Mouse (Mus musculus): Measurements from ENCODE around the gene Fry. TPM values are rescaled to one million over a fixed set of nuclear protein-coding genes. Genes with fewer than 3 reads are reported as not detected.

Gene Fry
- total and polyA plus RNA-seq, 3 experiments, result 1.9 to 2.3 TPM; not detected in 1

DNA sequence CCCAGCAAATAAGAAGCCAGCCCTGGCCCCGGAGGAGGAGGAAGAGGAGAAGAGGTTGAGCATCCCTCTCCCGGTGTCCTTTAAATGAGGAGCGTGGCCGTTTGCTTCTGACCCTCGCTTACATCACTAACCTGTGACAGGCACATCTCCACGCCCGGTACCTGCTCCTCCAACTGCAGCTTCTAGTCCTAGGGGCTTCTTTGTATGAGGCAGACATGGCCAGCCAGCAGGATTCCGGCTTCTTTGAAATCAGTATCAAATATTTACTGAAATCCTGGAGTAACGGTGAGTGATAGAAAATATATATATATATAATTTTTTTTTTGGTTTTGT, 141.6 kb downstream of the Fry start:
- TF ChIP-seq HCFC1 (IDR thresholded peaks at IDR 0.05; ENCODE audit: low read depth, low read length) (no peak), GABPA (IDR thresholded peaks at IDR 0.05; ENCODE audit: low read depth, low read length) (no peak), GATA1 (IDR thresholded peaks at IDR 0.05; ENCODE audit: low read depth, low read length) (no peak), BHLHE40 (IDR thresholded peaks at IDR 0.05; ENCODE audit: borderline replicate concordance, low read depth, low read length) (no peak), E2F4 (IDR thresholded peaks at IDR 0.05; ENCODE audit: borderline replicate concordance, low read depth, low read length) (no peak), USF1 (IDR thresholded peaks at IDR 0.05; ENCODE audit: low read depth, low read length) (no peak), TCF12 (IDR thresholded peaks at IDR 0.05; ENCODE audit: low read depth, low read length) (no peak), TAL1 (IDR thresholded peaks at IDR 0.05; ENCODE audit: low read length) (no peak), USF2 (IDR thresholded peaks at IDR 0.05; ENCODE audit: borderline replicate concordance in 1 of 2, insufficient read depth in 1 of 2, low read depth in 1 of 2, low read length in 2 of 2) (no peak), SMC3 (IDR thresholded peaks at IDR 0.05; ENCODE audit: low read depth, low read length) (no peak), ZNF384 (IDR thresholded peaks at IDR 0.05; ENCODE audit: low read depth, low read length) (no peak), POLR2A (IDR thresholded peaks at IDR 0.05; ENCODE audit: control insufficient read depth in 1 of 2, insufficient read depth in 1 of 2, low read depth in 1 of 2, low read length in 2 of 2, poor library complexity in 1 of 2) (no peak), CTCF (IDR thresholded peaks at IDR 0.05 in 2 of 3, conservative IDR thresholded peaks at IDR 0.05 in 1 of 3; ENCODE audit: control insufficient read depth in 1 of 3, insufficient read depth in 1 of 3, low read depth in 2 of 3, low read length in 3 of 3, poor library complexity in 1 of 3, severe bottlenecking in 1 of 3) (no peak), UBTF (IDR thresholded peaks at IDR 0.05; ENCODE audit: borderline replicate concordance, insufficient read depth, low read depth, low read length) (no peak), ELF1 (IDR thresholded peaks at IDR 0.05; ENCODE audit: low read depth, low read length) (no peak), CHD2 (IDR thresholded peaks at IDR 0.05; ENCODE audit: low read length) (no peak), CHD1 (IDR thresholded peaks at IDR 0.05; ENCODE audit: low read depth, low read length) (no peak)
- Histone ChIP-seq H3K9ac (ENCODE audit: control insufficient read depth, low read depth, low read length, poor library complexity, severe bottlenecking) (no peak overlapping the region), H3K27me3 (ENCODE audit: control insufficient read depth in 1 of 2, insufficient read depth in 2 of 2, low read length in 2 of 2) (no peaks in the 10 kb centered on the region), H3K79me2 (ENCODE audit: control insufficient read depth, insufficient read depth, low read length, poor library complexity) (no peaks in the 10 kb centered on the region), H3K9me3 (replicated peaks; ENCODE audit: insufficient read depth, low read length) (no peaks in the 10 kb centered on the region), H3K4me3 (ENCODE audit: control insufficient read depth in 1 of 2, insufficient read depth in 1 of 2, low read depth in 2 of 2, low read length in 2 of 2) (no peak overlapping the region), H3K27ac (ENCODE audit: control insufficient read depth, low read depth, low read length) (no peak overlapping the region), H3K36me3 (ENCODE audit: control insufficient read depth in 1 of 2, insufficient read depth in 2 of 2, low read length in 2 of 2) (no peaks in the 10 kb centered on the region), H3K4me1 (ENCODE audit: control insufficient read depth in 1 of 2, insufficient read depth in 2 of 2, low read length in 2 of 2) (no peaks in the 10 kb centered on the region)
- DNase-seq (ENCODE audit: low read depth, low spot score), result no peak

DNA sequence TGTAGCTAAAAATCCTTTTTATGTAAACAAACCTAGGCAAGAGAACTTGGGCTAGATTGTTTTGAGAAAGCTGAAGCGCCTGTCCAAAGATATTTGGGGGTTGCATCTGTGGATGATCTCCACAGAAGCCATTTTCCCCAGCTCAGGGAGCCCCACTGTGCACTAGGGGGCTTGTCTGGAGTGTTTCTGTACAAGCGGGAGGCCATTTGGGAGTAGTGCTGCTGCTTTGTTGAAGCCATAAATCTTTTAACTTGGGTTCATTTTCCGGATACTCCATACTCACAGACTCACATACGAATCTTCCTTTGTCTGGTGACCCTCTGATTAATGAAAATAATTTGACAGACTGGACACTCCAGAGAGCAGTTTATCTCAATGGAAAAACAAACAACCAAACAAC, 142.9 kb downstream of the Fry start:
- no peak overlapping the region for H3K27ac ChIP-seq (ENCODE audit: control insufficient read depth, low read depth, low read length)
- H3K4me1 ChIP-seq (ENCODE audit: control insufficient read depth in 1 of 2, insufficient read depth in 2 of 2, low read length in 2 of 2), result no peaks in the 10 kb centered on the region
- no peak for TF ChIP-seq MEF2A (IDR thresholded peaks at IDR 0.05; ENCODE audit: extremely low read depth, insufficient replicate concordance, low read depth, low read length, poor library complexity, severe bottlenecking)
- TF ChIP-seq BHLHE40 (IDR thresholded peaks at IDR 0.05; ENCODE audit: borderline replicate concordance, low read depth, low read length), result no peak
- no peak for TF ChIP-seq SMC3 (IDR thresholded peaks at IDR 0.05; ENCODE audit: low read depth, low read length)
- TF ChIP-seq MAX (IDR thresholded peaks at IDR 0.05; ENCODE audit: low read length), result no peak
- TF ChIP-seq MYB (IDR thresholded peaks at IDR 0.05; ENCODE audit: low read depth, low read length), result no peak
- TF ChIP-seq E2F4 (IDR thresholded peaks at IDR 0.05; ENCODE audit: borderline replicate concordance, low read depth, low read length), result no peak
- no peak for TF ChIP-seq EP300 (IDR thresholded peaks at IDR 0.05; ENCODE audit: low read depth in 1 of 2, low read length in 2 of 2)
- TF ChIP-seq MXI1 (IDR thresholded peaks at IDR 0.05; ENCODE audit: low read depth, low read length), result no peak
- no peak for TF ChIP-seq UBTF (IDR thresholded peaks at IDR 0.05; ENCODE audit: borderline replicate concordance, insufficient read depth, low read depth, low read length)
- TF ChIP-seq GATA1 (IDR thresholded peaks at IDR 0.05; ENCODE audit: low read depth, low read length), result no peak
- no peak for TF ChIP-seq ELF1 (IDR thresholded peaks at IDR 0.05; ENCODE audit: low read depth, low read length)
- TF ChIP-seq ZKSCAN1 (IDR thresholded peaks at IDR 0.05; ENCODE audit: low read depth, low read length), result no peak
- no peak for TF ChIP-seq TAL1 (IDR thresholded peaks at IDR 0.05; ENCODE audit: low read length)
- no peak for TF ChIP-seq CHD2 (IDR thresholded peaks at IDR 0.05; ENCODE audit: low read length)
- no peak for TF ChIP-seq ZMIZ1 (IDR thresholded peaks at IDR 0.05; ENCODE audit: low read depth, low read length)
- no peaks in the 10 kb centered on the region for H3K79me2 ChIP-seq (ENCODE audit: control insufficient read depth, insufficient read depth, low read length, poor library complexity)
- no peak overlapping the region for H3K4me3 ChIP-seq (ENCODE audit: control insufficient read depth in 1 of 2, insufficient read depth in 1 of 2, low read depth in 2 of 2, low read length in 2 of 2)
- H3K36me3 ChIP-seq (ENCODE audit: control insufficient read depth in 1 of 2, insufficient read depth in 2 of 2, low read length in 2 of 2), result no peaks in the 10 kb centered on the region
- no peaks in the 10 kb centered on the region for H3K27me3 ChIP-seq (ENCODE audit: control insufficient read depth in 1 of 2, insufficient read depth in 2 of 2, low read length in 2 of 2)
- DNase-seq (ENCODE audit: low read depth, low spot score), result no peak
- H3K9ac ChIP-seq (ENCODE audit: control insufficient read depth, low read depth, low read length, poor library complexity, severe bottlenecking), result no peak overlapping the region
- H3K9me3 ChIP-seq (replicated peaks; ENCODE audit: insufficient read depth, low read length), result no peaks in the 10 kb centered on the region
